Mouse (Mus musculus) midbrain, postnatal 0 days (tissue): ENCODE measurements around the gene Pafah1b2. TPM values are rescaled to one million over a fixed set of nuclear protein-coding genes. Genes with fewer than 3 reads are reported as not detected.

Source experiments
- ATAC-seq: fragments of 200-750 bp; cut with Nextera tagmentation; 2 replicates; pipeline ENCODE4 v1.8.0; 2017; ENCODE audit warnings: moderate number of reproducible peaks, mild to moderate bottlenecking, moderate TSS enrichment, moderate library complexity; ENCODE audit not compliant: low FRiP score
- DNase-seq: peaks from one replicate; pipeline ENCODE4 v3.0.0-alpha.2; 2015; ENCODE audit warnings: low spot score
- H3K27ac ChIP-seq: fragments of 300-500 bp; sonication (generic); 2 replicates; pipeline ENCODE4 v1.5.1; 2014; ENCODE audit warnings: low read depth, mild to moderate bottlenecking, low read length, mixed read lengths
- H3K27me3 ChIP-seq: fragments of 300-500 bp; sonication (generic); 2 replicates; pipeline ENCODE4 v1.6.1; 2014; ENCODE audit warnings: low read length, control low read depth, mixed read lengths; ENCODE audit not compliant: insufficient read depth
- H3K36me3 ChIP-seq: fragments of 300-500 bp; sonication (generic); 2 replicates; pipeline ENCODE4 v1.6.1; 2014; ENCODE audit warnings: low read length, control low read depth, mixed read lengths; ENCODE audit not compliant: insufficient read depth
- H3K4me1 ChIP-seq: fragments of 300-500 bp; sonication (generic); 2 replicates; pipeline ENCODE4 v1.6.1; 2014; ENCODE audit warnings: mild to moderate bottlenecking, control low read depth, antibody characterized with exemption, low read length, mixed read lengths; ENCODE audit not compliant: insufficient read depth
- H3K4me2 ChIP-seq: fragments of 300-500 bp; sonication (generic); 2 replicates; pipeline ENCODE4 v1.6.1; 2014; ENCODE audit warnings: low read depth, mild to moderate bottlenecking, low read length, mixed read lengths; ENCODE audit not compliant: poor library complexity, severe bottlenecking
- H3K4me3 ChIP-seq: fragments of 300-500 bp; sonication (generic); 2 replicates; pipeline ENCODE4 v1.5.1; 2014; ENCODE audit warnings: low read depth, mild to moderate bottlenecking, low read length, moderate library complexity
- H3K9ac ChIP-seq: fragments of 300-500 bp; sonication (generic); replicated peaks from 2 replicates; pipeline ENCODE4 v1.6.1; 2014; ENCODE audit warnings: mild to moderate bottlenecking, low read length, moderate library complexity, mixed read lengths; ENCODE audit not compliant: poor library complexity, severe bottlenecking
- H3K9me3 ChIP-seq: fragments of 300-500 bp; sonication (generic); 2 replicates; pipeline ENCODE4 v1.6.1; 2016; ENCODE audit warnings: low read length, control low read depth
- CTCF ChIP-seq: IDR thresholded peaks from 2 replicates; pipeline ENCODE4 v1.5.1; 2016; ENCODE audit warnings: antibody characterized with exemption, mild to moderate bottlenecking
- WGBS: fragments of 180-500 bp; shearing (Covaris S2); extraction: QIAGEN DNeasy Blood & Tissue Kit; methylation state at CpG from one replicate; pipeline ENCODE4 v1.1.7; 2014; 5-methylcytosine and 5-hydroxymethylcytosine counted together
- polyA plus RNA-seq: library from polyadenylated mRNA; unstranded; fragments of >200 nt; fragmentation: Nextera tagmentation; extraction: Ambion mirVana; gene quantifications from 2 replicates; pipeline ENCODE4 v1.2.1, GENCODE M21; 2015
- total RNA-seq: library from RNA; depleted of rRNA; stranded (reverse); fragments of >200 nt; gene quantifications from 2 replicates; pipeline ENCODE4 v1.2.3, GENCODE M21; 2014

Pafah1b2 gene
- total and polyA plus RNA-seq, 2 experiments from 2014 or later: 237 to 249 TPM

GRCm38 (mm10) chr9:46006224-46006623 lies 6.3 kb downstream of the Pafah1b2 start:
- 47% methylated on average over 5 of the region's 5 CpGs for WGBS
- Histone ChIP-seq H3K36me3 (no peaks in the 10 kb centered on the region), H3K4me2 (no peak overlapping the region), H3K4me1 (no peaks in the 10 kb centered on the region), H3K9ac (no peak overlapping the region), H3K9me3 (no peaks in the 10 kb centered on the region), H3K27ac (no peak overlapping the region), H3K27me3 (no peaks in the 10 kb centered on the region), H3K4me3 (no peak overlapping the region)
- DNase-seq (no peak), ATAC-seq (no peak)
- TF ChIP-seq CTCF: no peak

DNA sequence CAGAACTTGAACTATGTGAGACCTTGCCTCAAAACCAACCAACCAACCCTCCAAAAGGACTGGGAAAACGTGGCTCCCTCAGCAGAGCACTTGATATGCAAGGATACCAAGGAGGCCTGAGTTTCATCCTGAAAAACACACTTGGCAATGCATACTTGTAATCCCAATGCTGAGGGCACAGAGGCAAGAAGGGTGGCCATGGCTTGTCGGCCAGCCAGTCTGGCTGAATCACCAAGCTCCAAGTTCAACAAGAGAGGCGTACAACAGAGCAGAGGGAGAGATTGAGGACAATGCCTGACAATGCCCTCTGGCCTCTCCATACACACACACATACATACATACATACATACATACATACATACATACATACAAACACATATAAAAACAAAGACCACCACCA lies 8.0 kb downstream of the Pafah1b2 start:
- no peaks in the 10 kb centered on the region for H3K36me3 ChIP-seq
- no peak overlapping the region for H3K9ac ChIP-seq
- no peak overlapping the region for H3K4me2 ChIP-seq
- H3K27me3 ChIP-seq: no peaks in the 10 kb centered on the region
- H3K27ac ChIP-seq: no peak overlapping the region
- no peaks in the 10 kb centered on the region for H3K4me1 ChIP-seq
- H3K9me3 ChIP-seq: no peaks in the 10 kb centered on the region
- no peak for TF ChIP-seq CTCF
- ATAC-seq: no peak
- no peak for DNase-seq
- 63% methylated on average over 3 of the region's 3 CpGs for WGBS
- no peak overlapping the region for H3K4me3 ChIP-seq

- Histone ChIP-seq H3K36me3 (no peaks in the 10 kb centered on the region), H3K27me3 (no peaks in the 10 kb centered on the region), H3K4me1 (no peaks in the 10 kb centered on the region), H3K4me3 (no peak overlapping the region), H3K27ac (no peak overlapping the region), H3K9ac (no peak overlapping the region), H3K4me2 (no peak overlapping the region), H3K9me3 (no peaks in the 10 kb centered on the region)
- DNase-seq: peak; percentile 83
- 10% methylated on average over 7 of the region's 7 CpGs for WGBS
- TF ChIP-seq CTCF: peak; percentile 96
- no peak for ATAC-seq
Observed at GRCm38 (mm10) chr9:46003729-46004128, 8.8 kb downstream of the Pafah1b2 start.

GRCm38 (mm10) chr9:45999009-45999408 lies 13.5 kb downstream of the Pafah1b2 start:
- Histone ChIP-seq H3K27ac (no peak overlapping the region), H3K4me2 (no peak overlapping the region), H3K9ac (no peak overlapping the region), H3K36me3 (no peaks in the 10 kb centered on the region), H3K4me3 (no peak overlapping the region), H3K9me3 (no peaks in the 10 kb centered on the region), H3K4me1 (no peaks in the 10 kb centered on the region), H3K27me3 (no peaks in the 10 kb centered on the region)
- TF ChIP-seq CTCF: no peak
- peak; percentile 27 for DNase-seq
- no peak for ATAC-seq
- 52% methylated on average over 4 of the region's 4 CpGs for WGBS

DNA sequence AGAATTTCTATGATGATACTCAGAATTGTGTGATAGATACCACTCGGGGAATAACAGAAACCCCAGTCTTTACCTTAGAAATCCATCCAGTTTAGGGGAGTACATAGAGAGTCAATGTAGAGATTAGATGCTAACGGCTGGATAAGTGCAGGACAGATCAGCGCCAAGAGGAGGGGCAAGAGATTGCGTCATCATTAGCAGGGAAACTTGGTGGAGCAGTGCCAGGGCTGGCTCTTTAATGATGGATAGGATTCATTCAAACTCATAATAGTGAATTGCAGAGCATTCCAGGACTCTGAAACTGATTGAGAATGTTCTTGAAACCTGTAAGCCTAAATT lies 27.3 kb downstream of the Pafah1b2 start:
- ATAC-seq (peak; percentile 76), DNase-seq (peak; percentile 81)
- peak overlapping the region; percentile 71 for H3K4me3 ChIP-seq
- peak overlapping the region; percentile 86 for H3K4me2 ChIP-seq
- no peaks in the 10 kb centered on the region for H3K9me3 ChIP-seq
- no peak for TF ChIP-seq CTCF
- H3K27me3 ChIP-seq: no peaks in the 10 kb centered on the region
- peaks cover 13% of the 10 kb centered on the region; the same call in 1 of the 2 replicates for H3K4me1 ChIP-seq
- peak overlapping the region; percentile 85 for H3K9ac ChIP-seq
- H3K27ac ChIP-seq: peak overlapping the region; percentile 88
- under 1% methylated on average over 4 of the region's 4 CpGs for WGBS
- H3K36me3 ChIP-seq: no peaks in the 10 kb centered on the region

DNA sequence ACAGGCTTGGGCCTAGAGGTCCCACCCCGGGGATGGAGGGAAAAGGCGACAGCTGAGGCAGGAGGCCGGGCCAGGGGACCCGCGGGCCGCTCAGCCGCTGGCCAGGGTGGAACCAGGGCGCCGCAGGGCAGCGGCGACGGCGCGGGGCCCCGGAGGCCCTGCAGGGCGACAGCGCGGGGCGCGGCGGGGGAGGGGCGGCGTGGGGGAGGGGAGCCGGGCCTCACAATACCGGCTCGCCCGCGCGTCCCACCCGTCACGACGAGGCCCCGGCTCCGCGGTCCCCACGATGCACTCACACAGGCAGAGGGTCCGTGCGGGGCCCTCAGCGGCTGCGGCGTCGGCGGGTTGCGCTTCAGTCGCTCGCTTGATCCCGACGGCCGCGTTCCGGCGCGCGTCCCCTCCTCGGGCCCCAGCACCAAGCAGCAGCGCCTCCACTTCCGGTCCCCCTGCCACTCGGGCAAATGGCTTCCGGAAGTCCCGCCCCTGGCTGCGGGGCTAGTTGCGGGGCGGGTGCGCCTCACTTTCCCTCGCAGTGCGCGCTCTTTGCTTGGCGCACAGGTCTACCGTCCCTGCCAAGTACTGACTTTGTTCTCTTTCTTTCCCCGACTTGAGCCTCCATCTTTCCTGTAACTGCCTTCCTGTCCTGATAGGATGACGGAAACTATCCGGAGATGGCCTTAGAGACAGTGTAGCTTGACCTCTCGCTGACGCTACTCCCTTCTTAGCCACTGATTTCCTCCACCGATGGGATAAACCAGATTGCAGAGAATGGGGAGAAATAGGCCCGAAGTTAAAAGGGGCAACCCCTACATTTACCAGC lies 27.9 kb downstream of the Pafah1b2 start:
- H3K9ac ChIP-seq: peak overlapping the region; percentile 85
- peak; percentile 32; the same call in 1 of the 2 replicates for TF ChIP-seq CTCF
- peak; percentile 94 for ATAC-seq
- peaks cover 13% of the 10 kb centered on the region; the same call in 1 of the 2 replicates for H3K4me1 ChIP-seq
- H3K4me2 ChIP-seq: peak overlapping the region; percentile 86
- no peaks in the 10 kb centered on the region for H3K27me3 ChIP-seq
- H3K9me3 ChIP-seq: no peaks in the 10 kb centered on the region
- peak; percentile 95 for DNase-seq
- H3K4me3 ChIP-seq: peak overlapping the region; percentile 71
- WGBS: under 1% methylated on average over 56 of the region's 76 CpGs
- no peaks in the 10 kb centered on the region for H3K36me3 ChIP-seq
- peak overlapping the region; percentile 88 for H3K27ac ChIP-seq
